Mouse (Mus musculus) spleen, adult 2 months (tissue): ENCODE measurements at regions not wholly inside any gene's neighbourhood (a gene's known extent, or its start where the extent isn't known, plus 50 kb on each side); places are given as distances from the start of the nearest gene placed in this dataset.

Experiments used
- DNase-seq, 2 experiments: peaks; one replicate each; pipeline versions ENCODE4 v3.0.0 to v3.0.0-alpha.2; 2012 to 2021; ENCODE audit warnings: low spot score in 2 of 2, low read depth in 1 of 2
- H3K27ac ChIP-seq: fragments of 200-500 bp; 2 replicates; pipeline ENCODE4 v1.5.1; 2012; ENCODE audit warnings: low read length, inconsistent platforms; ENCODE audit not compliant: insufficient read depth
- H3K27me3 ChIP-seq: fragments of 200-500 bp; 2 replicates; pipeline ENCODE4 v1.6.1; 2012; ENCODE audit warnings: mild to moderate bottlenecking, moderate library complexity, low read length, inconsistent platforms; ENCODE audit not compliant: control insufficient read depth, insufficient read depth
- H3K36me3 ChIP-seq: fragments of 200-500 bp; 2 replicates; pipeline ENCODE4 v1.6.1; 2012; ENCODE audit warnings: mild to moderate bottlenecking, low read length, inconsistent platforms; ENCODE audit not compliant: control insufficient read depth, insufficient read depth
- H3K4me1 ChIP-seq: fragments of 200-500 bp; 2 replicates; pipeline ENCODE4 v1.6.1; 2011; ENCODE audit warnings: inconsistent platforms; ENCODE audit not compliant: control insufficient read depth, insufficient read depth, insufficient read length
- H3K4me3 ChIP-seq: fragments of 200-500 bp; 2 replicates; pipeline ENCODE4 v1.5.1; 2011; ENCODE audit warnings: mild to moderate bottlenecking, inconsistent platforms; ENCODE audit not compliant: insufficient read depth, insufficient read length; ENCODE audit errors: extremely low read depth
- CTCF ChIP-seq: fragments of 200-500 bp; IDR thresholded peaks from 2 replicates; pipeline ENCODE4 v1.5.1; 2011; ENCODE audit warnings: mild to moderate bottlenecking, inconsistent platforms; ENCODE audit not compliant: insufficient read depth, insufficient read length, insufficient replicate concordance; ENCODE audit errors: extremely low read depth
- POLR2A ChIP-seq: fragments of 200-500 bp; IDR thresholded peaks from 2 replicates; pipeline ENCODE4 v1.6.1; 2011; ENCODE audit warnings: low read depth, low read length, inconsistent platforms
- WGBS: fragments of 180-500 bp; shearing (Covaris S2); methylation state at CpG from one replicate; pipeline ENCODE4 v1.1.7; 2018; 5-methylcytosine and 5-hydroxymethylcytosine counted together

- Histone ChIP-seq H3K4me1 (no peaks in the 10 kb centered on the region), H3K27me3 (no peaks in the 10 kb centered on the region), H3K36me3 (no peaks in the 10 kb centered on the region), H3K4me3 (no peak overlapping the region), H3K27ac (no peak overlapping the region)
- WGBS, result 74% methylated on average over 1 of the region's 1 CpGs
- no peak for DNase-seq
- TF ChIP-seq POLR2A (no peak), CTCF (no peak)
Measured at GRCm38 (mm10) chr11:24727404-24727803, 649.5 kb downstream of the Bcl11a start.

GRCm38 (mm10) chr11:24731431-24731830 is 653.6 kb downstream of the Bcl11a start:
- TF ChIP-seq CTCF (no peak), POLR2A (no peak)

GRCm38 (mm10) chr11:24739710-24740255 is 661.9 kb downstream of the Bcl11a start:
- Histone ChIP-seq H3K4me1 (no peaks in the 10 kb centered on the region), H3K27me3 (no peaks in the 10 kb centered on the region), H3K27ac (no peak overlapping the region), H3K36me3 (no peaks in the 10 kb centered on the region), H3K4me3 (no peak overlapping the region)
- 41% methylated on average over 14 of the region's 14 CpGs for WGBS
- TF ChIP-seq POLR2A, result no peak
- DNase-seq, result no peak

More at GRCm38 (mm10) chr11:24731431-24731830, 653.6 kb downstream of the Bcl11a start:
- H3K4me3 ChIP-seq, result no peak overlapping the region
- H3K4me1 ChIP-seq, result no peaks in the 10 kb centered on the region
- DNase-seq, result no peak
- no peaks in the 10 kb centered on the region for H3K27me3 ChIP-seq
- whole genome bisulfite sequencing, result 68% methylated on average over 1 of the region's 1 CpGs
- no peaks in the 10 kb centered on the region for H3K36me3 ChIP-seq
- H3K27ac ChIP-seq, result no peak overlapping the region

- no peak for DNase-seq
- no peaks in the 10 kb centered on the region for H3K36me3 ChIP-seq
- no peaks in the 10 kb centered on the region for H3K27me3 ChIP-seq
- WGBS, result 88% methylated on average over 2 of the region's 2 CpGs
- no peak overlapping the region for H3K27ac ChIP-seq
- no peaks in the 10 kb centered on the region for H3K4me1 ChIP-seq
- TF ChIP-seq POLR2A (no peak), CTCF (no peak)
- no peak overlapping the region for H3K4me3 ChIP-seq
Measured at GRCm38 (mm10) chr11:24740466-24740865, 662.6 kb downstream of the Bcl11a start.

GRCm38 (mm10) chr11:24742561-24742960 is 664.7 kb downstream of the Bcl11a start:
- Histone ChIP-seq H3K36me3 (no peaks in the 10 kb centered on the region), H3K4me1 (no peaks in the 10 kb centered on the region), H3K4me3 (no peak overlapping the region), H3K27ac (no peak overlapping the region), H3K27me3 (no peaks in the 10 kb centered on the region)
- no peak for DNase-seq
- WGBS, result 82% methylated on average over 8 of the region's 8 CpGs
- TF ChIP-seq CTCF (no peak), POLR2A (no peak)

- no peak for TF ChIP-seq CTCF
- TF ChIP-seq POLR2A, result no peak
- Histone ChIP-seq H3K27ac (no peak overlapping the region), H3K27me3 (no peaks in the 10 kb centered on the region), H3K4me1 (no peaks in the 10 kb centered on the region), H3K4me3 (no peak overlapping the region), H3K36me3 (no peaks in the 10 kb centered on the region)
- WGBS, result 84% methylated on average over 1 of the region's 1 CpGs
- DNase-seq, result no peak
Measured at GRCm38 (mm10) chr11:24743439-24743838, 665.6 kb downstream of the Bcl11a start.

GRCm38 (mm10) chr11:24745841-24746240 is 668.0 kb downstream of the Bcl11a start:
- no peak for DNase-seq

More at GRCm38 (mm10) chr11:24745841-24746240, 668.0 kb downstream of the Bcl11a start:
- H3K27me3 ChIP-seq, result no peaks in the 10 kb centered on the region
- TF ChIP-seq POLR2A, result no peak
- TF ChIP-seq CTCF, result no peak
- H3K4me3 ChIP-seq, result no peak overlapping the region
- no peak overlapping the region for H3K27ac ChIP-seq
- H3K4me1 ChIP-seq, result no peaks in the 10 kb centered on the region
- 74% methylated on average over 4 of the region's 4 CpGs for WGBS
- H3K36me3 ChIP-seq, result no peaks in the 10 kb centered on the region
